Mouse (Mus musculus) urinary bladder, postnatal 14 days (tissue): Measurements from ENCODE around the gene Bcl9l.

Experiments
- DNase-seq: peaks from one replicate; pipeline ENCODE4 v3.0.0; 2021; ENCODE audit warnings: low spot score

Gene Bcl9l

GRCm38 (mm10) chr9:44513121-44513520 is 30.5 kb downstream of the Bcl9l start:
- no peak for DNase-seq

- no peak for DNase-seq
Measured at GRCm38 (mm10) chr9:44513610-44514009, 31.0 kb downstream of the Bcl9l start.

GRCm38 (mm10) chr9:44514147-44514546 is 31.5 kb downstream of the Bcl9l start:
- no peak for DNase-seq

GRCm38 (mm10) chr9:44515131-44515751 is 32.6 kb downstream of the Bcl9l start:
- DNase-seq, result peak; percentile 73

- DNase-seq, result no peak
Measured at GRCm38 (mm10) chr9:44515891-44516290, 33.3 kb downstream of the Bcl9l start.

- no peak for DNase-seq
Measured at GRCm38 (mm10) chr9:44517368-44517767, 34.7 kb downstream of the Bcl9l start.

- DNase-seq, result no peak
Measured at GRCm38 (mm10) chr9:44518068-44518467, 35.4 kb downstream of the Bcl9l start.

- no peak for DNase-seq
Measured at GRCm38 (mm10) chr9:44521927-44522326, 39.3 kb downstream of the Bcl9l start.

GRCm38 (mm10) chr9:44523686-44524085 is 41.1 kb downstream of the Bcl9l start:
- DNase-seq, result no peak

- DNase-seq, result no peak
Measured at GRCm38 (mm10) chr9:44524235-44524826, 41.7 kb downstream of the Bcl9l start.

GRCm38 (mm10) chr9:44525001-44525400 is 42.4 kb downstream of the Bcl9l start:
- DNase-seq, result no peak

- no peak for DNase-seq
Measured at GRCm38 (mm10) chr9:44525589-44525988, 43.0 kb downstream of the Bcl9l start.

GRCm38 (mm10) chr9:44526337-44527112 is 43.9 kb downstream of the Bcl9l start:
- DNase-seq, result no peak

- no peak for DNase-seq
Measured at GRCm38 (mm10) chr9:44528340-44528739, 45.7 kb downstream of the Bcl9l start.

GRCm38 (mm10) chr9:44532991-44533580 is 50.5 kb downstream of the Bcl9l start:
- no peak for DNase-seq

- no peak for DNase-seq
Measured at GRCm38 (mm10) chr9:44537625-44538301, 55.1 kb downstream of the Bcl9l start.

- DNase-seq, result no peak
Measured at GRCm38 (mm10) chr9:44539816-44540421, 57.3 kb downstream of the Bcl9l start.

- DNase-seq, result no peak
Measured at GRCm38 (mm10) chr9:44540676-44541075, 58.1 kb downstream of the Bcl9l start.

- no peak for DNase-seq
Measured at GRCm38 (mm10) chr9:44542364-44542763, 59.7 kb downstream of the Bcl9l start.

- DNase-seq, result no peak
Measured at GRCm38 (mm10) chr9:44544986-44545385, 62.4 kb downstream of the Bcl9l start.

- no peak for DNase-seq
Measured at GRCm38 (mm10) chr9:44548412-44549152, 66.0 kb downstream of the Bcl9l start.
